Mouse (Mus musculus): ENCODE data around the gene Atf2. TPM values are rescaled to one million over a fixed set of nuclear protein-coding genes. Genes with fewer than 3 reads are reported as not detected.

Gene Atf2
- 90.8 and 92.3 TPM in 2 replicates for polyA plus RNA-seq (2016; fragmentation: Nextera tagmentation; extraction: Ambion mirVana)

DNA sequence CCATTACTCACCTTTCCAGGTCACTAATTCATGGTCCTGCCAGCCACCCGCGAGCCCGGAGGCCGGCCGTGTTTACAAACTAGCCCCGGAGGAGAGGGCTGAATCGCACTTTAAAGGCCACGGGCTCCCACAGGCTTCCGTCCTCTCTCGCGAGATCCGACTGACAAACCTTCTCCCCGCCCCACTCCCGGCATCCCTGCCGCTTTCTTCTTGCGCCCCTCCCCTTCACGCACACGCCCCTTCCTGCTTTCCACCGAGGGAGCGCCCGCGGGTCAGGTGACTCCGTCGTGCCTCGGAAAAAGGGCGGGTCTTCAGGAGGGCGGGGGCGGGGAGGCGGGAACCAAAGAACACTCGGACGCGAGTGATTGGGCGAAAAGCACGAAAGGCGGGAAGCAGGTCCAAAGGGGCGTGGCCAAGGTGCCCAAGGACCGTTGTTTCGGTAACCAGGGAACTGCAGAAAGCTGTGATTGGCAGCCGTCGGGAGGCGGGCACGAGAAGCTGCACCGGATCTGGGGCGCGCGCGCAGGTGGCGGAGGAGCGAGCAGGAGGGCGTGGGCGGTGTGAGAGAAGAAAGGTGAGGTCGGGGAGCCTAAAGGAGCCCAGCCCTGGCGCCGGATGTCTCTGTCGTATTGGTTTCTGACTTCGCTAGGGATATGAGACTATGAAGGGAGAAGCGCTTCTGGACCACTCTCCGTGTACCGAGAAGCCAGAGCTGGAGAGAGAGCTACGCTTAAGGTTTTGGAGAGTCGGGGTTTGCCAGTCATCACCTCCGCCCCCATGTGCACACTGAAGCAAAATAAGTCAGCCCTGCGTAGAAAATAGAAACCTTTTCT, at the start of gene Atf2:
Atf2 (minus strand) TSS at position 176 of the 833 bp plus-strand sequence.
- peak; percentile 97 for ATAC-seq (ENCODE audit: insufficient number of reproducible peaks, insufficient read depth, low FRiP score, low TSS enrichment, low read depth)
- Histone ChIP-seq H3K27ac (peak within 1 kb of the TSS; percentile 91), H3K4me1 (replicated peaks) (peaks cover 6% of the 10 kb centered on the region; the same call in 1 of the 2 replicates), H3K9ac (replicated peaks) (peak within 1 kb of the TSS; percentile 94), H3K4me2 (peak within 1 kb of the TSS; percentile 78), H3K36me3 (peaks cover 8% of the 10 kb centered on the region), H3K27me3 (no peaks in the 10 kb centered on the region), H3K9me3 (no peaks in the 10 kb centered on the region), H3K4me3 (replicated peaks) (peak within 1 kb of the TSS; percentile 90)
- under 1% methylated on average over 63 of the region's 63 CpGs for WGBS

DNA sequence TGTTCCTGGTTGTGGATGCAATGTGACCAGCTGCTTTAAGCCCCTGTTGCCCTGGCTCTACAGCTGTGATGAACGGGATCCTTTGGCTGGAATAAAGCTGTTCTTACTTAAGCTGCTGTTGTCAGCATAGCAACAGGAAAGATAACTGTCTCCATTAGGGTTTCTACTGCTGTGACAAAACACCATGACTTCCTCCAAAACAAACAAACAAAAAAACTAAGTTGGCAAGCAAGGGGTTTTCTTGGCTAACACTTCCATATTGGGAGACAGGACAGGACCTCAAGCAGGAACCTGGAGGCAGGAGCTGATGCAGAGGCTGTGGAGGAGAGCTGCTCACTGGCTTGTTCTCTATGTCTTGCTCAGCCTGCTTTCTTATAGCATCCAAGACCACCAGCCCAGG, 48.8 kb upstream of the Atf2 start:
- Histone ChIP-seq H3K27ac (no peak overlapping the region), H3K4me3 (replicated peaks) (no peak overlapping the region), H3K9me3 (no peaks in the 10 kb centered on the region), H3K9ac (replicated peaks) (no peak overlapping the region), H3K27me3 (no peaks in the 10 kb centered on the region), H3K4me1 (replicated peaks) (no peaks in the 10 kb centered on the region), H3K4me2 (no peak overlapping the region), H3K36me3 (no peaks in the 10 kb centered on the region)
- no peak for ATAC-seq (ENCODE audit: insufficient number of reproducible peaks, insufficient read depth, low FRiP score, low TSS enrichment, low read depth)
- 31% methylated on average over 1 of the region's 1 CpGs for WGBS

- 82% methylated on average over 7 of the region's 7 CpGs for WGBS
Measured at GRCm38 (mm10) chr2:73940471-73940870, 48.0 kb upstream of the Atf2 start.

GRCm38 (mm10) chr2:73938896-73939295, 46.5 kb upstream of the Atf2 start:
- Histone ChIP-seq H3K4me3 (replicated peaks) (no peak overlapping the region), H3K36me3 (no peaks in the 10 kb centered on the region), H3K9me3 (no peaks in the 10 kb centered on the region), H3K27ac (no peak overlapping the region), H3K4me1 (replicated peaks) (no peaks in the 10 kb centered on the region), H3K4me2 (no peak overlapping the region), H3K9ac (replicated peaks) (no peak overlapping the region), H3K27me3 (no peaks in the 10 kb centered on the region)
- no peak for ATAC-seq (ENCODE audit: insufficient number of reproducible peaks, insufficient read depth, low FRiP score, low TSS enrichment, low read depth)
- WGBS = 82% methylated on average over 2 of the region's 2 CpGs

More at GRCm38 (mm10) chr2:73940471-73940870, 48.0 kb upstream of the Atf2 start:
- Histone ChIP-seq H3K27ac (no peak overlapping the region), H3K9me3 (no peaks in the 10 kb centered on the region), H3K36me3 (no peaks in the 10 kb centered on the region), H3K4me3 (replicated peaks) (no peak overlapping the region), H3K27me3 (no peaks in the 10 kb centered on the region), H3K4me2 (no peak overlapping the region), H3K9ac (replicated peaks) (no peak overlapping the region), H3K4me1 (replicated peaks) (no peaks in the 10 kb centered on the region)
- no peak for ATAC-seq (ENCODE audit: insufficient number of reproducible peaks, insufficient read depth, low FRiP score, low TSS enrichment, low read depth)

- no peaks in the 10 kb centered on the region for H3K4me1 ChIP-seq (replicated peaks)
- WGBS = 89% methylated on average over 8 of the region's 8 CpGs
- 0 out of 2 replicates have a peak, but pooled peaks cover 7% of the 10 kb centered on the region for H3K9me3 ChIP-seq
- no peaks in the 10 kb centered on the region for H3K36me3 ChIP-seq
- no peak overlapping the region for H3K4me2 ChIP-seq
- no peaks in the 10 kb centered on the region for H3K27me3 ChIP-seq
- no peak overlapping the region for H3K9ac ChIP-seq (replicated peaks)
- H3K27ac ChIP-seq = no peak overlapping the region
- no peak overlapping the region for H3K4me3 ChIP-seq (replicated peaks)
- ATAC-seq (ENCODE audit: insufficient number of reproducible peaks, insufficient read depth, low FRiP score, low TSS enrichment, low read depth) = no peak
Measured at GRCm38 (mm10) chr2:73932676-73933313, 40.4 kb upstream of the Atf2 start.

GRCm38 (mm10) chr2:73927711-73928110, 35.3 kb upstream of the Atf2 start:
- Histone ChIP-seq H3K4me3 (replicated peaks) (no peak overlapping the region), H3K9me3 (0 out of 2 replicates have a peak, but pooled peaks cover 7% of the 10 kb centered on the region), H3K9ac (replicated peaks) (no peak overlapping the region), H3K36me3 (no peaks in the 10 kb centered on the region), H3K27ac (no peak overlapping the region), H3K4me1 (replicated peaks) (0 out of 2 replicates have a peak, but pooled peaks cover 3% of the 10 kb centered on the region), H3K4me2 (no peak overlapping the region), H3K27me3 (no peaks in the 10 kb centered on the region)
- no peak for ATAC-seq (ENCODE audit: insufficient number of reproducible peaks, insufficient read depth, low FRiP score, low TSS enrichment, low read depth)

GRCm38 (mm10) chr2:73925539-73925938, 33.1 kb upstream of the Atf2 start:
- H3K9me3 ChIP-seq = 0 out of 2 replicates have a peak, but pooled peaks cover 7% of the 10 kb centered on the region
- 63% methylated on average over 3 of the region's 3 CpGs for WGBS
- no peak overlapping the region for H3K9ac ChIP-seq (replicated peaks)
- no peak overlapping the region for H3K4me3 ChIP-seq (replicated peaks)
- H3K36me3 ChIP-seq = no peaks in the 10 kb centered on the region
- no peaks in the 10 kb centered on the region for H3K27me3 ChIP-seq
- 0 out of 2 replicates have a peak, but pooled peaks cover 3% of the 10 kb centered on the region for H3K4me1 ChIP-seq (replicated peaks)
- no peak overlapping the region; the same call in 1 of the 2 replicates for H3K27ac ChIP-seq
- H3K4me2 ChIP-seq = no peak overlapping the region
- no peak for ATAC-seq (ENCODE audit: insufficient number of reproducible peaks, insufficient read depth, low FRiP score, low TSS enrichment, low read depth)

DNA sequence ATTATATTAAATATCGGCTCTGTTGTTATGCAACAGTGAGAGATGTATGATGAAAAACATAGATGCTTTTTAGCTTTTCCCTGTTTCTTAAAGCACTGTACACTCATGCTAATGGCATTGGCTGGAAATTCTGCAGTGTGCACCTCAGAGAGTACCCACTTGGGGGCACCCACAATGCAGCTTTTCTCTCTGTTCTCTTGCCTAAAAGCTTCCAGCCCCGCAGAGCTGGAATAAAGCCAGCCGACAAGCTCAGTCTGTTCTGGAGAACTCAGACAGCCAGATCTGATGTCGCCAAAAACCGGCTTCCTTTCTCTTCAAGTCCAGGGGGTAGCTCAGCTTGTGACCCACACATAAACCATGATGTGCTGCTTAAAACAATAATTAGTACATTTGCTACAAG, 32.6 kb upstream of the Atf2 start:
- no peak overlapping the region for H3K9ac ChIP-seq (replicated peaks)
- peak; percentile 59; the same call in 1 of the 2 replicates for ATAC-seq (ENCODE audit: insufficient number of reproducible peaks, insufficient read depth, low FRiP score, low TSS enrichment, low read depth)

DNA sequence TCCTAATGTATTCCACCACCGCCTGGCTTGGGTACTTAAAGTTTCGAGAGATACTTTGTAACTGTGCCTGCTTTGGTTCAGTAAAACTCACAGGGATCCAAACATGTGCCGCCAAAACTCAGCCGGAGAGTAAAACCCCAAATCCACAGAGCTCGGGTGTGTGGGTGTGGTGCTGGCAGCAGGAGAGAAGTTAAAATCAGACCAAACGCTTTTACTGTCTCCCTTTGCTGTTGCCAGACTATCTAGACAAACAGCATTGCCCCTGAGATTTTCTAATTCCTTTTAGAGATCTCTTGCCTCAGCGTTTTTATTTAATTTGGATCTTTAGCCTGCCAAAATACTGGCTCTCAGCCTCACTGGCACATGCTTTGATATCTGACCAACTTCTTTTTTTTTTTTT, 27.2 kb upstream of the Atf2 start:
- H3K4me2 ChIP-seq = no peak overlapping the region
- H3K27ac ChIP-seq = no peak overlapping the region
- H3K4me1 ChIP-seq (replicated peaks) = no peaks in the 10 kb centered on the region
- no peak for ATAC-seq (ENCODE audit: insufficient number of reproducible peaks, insufficient read depth, low FRiP score, low TSS enrichment, low read depth)
- no peaks in the 10 kb centered on the region for H3K9me3 ChIP-seq
- no peak overlapping the region for H3K9ac ChIP-seq (replicated peaks)
- H3K27me3 ChIP-seq = peaks cover 2% of the 10 kb centered on the region; the same call in 1 of the 2 replicates
- no peak overlapping the region for H3K4me3 ChIP-seq (replicated peaks)
- H3K36me3 ChIP-seq = no peaks in the 10 kb centered on the region
- 65% methylated on average over 7 of the region's 7 CpGs for WGBS

More for the DNA sequence above, 32.6 kb upstream of the Atf2 start:
- Histone ChIP-seq H3K9me3 (0 out of 2 replicates have a peak, but pooled peaks cover 6% of the 10 kb centered on the region), H3K27me3 (no peaks in the 10 kb centered on the region; the same call in 1 of the 2 replicates), H3K4me1 (replicated peaks) (0 out of 2 replicates have a peak, but pooled peaks cover 3% of the 10 kb centered on the region), H3K27ac (no peak overlapping the region), H3K36me3 (no peaks in the 10 kb centered on the region), H3K4me2 (no peak overlapping the region), H3K4me3 (replicated peaks) (no peak overlapping the region)
- 19% methylated on average over 5 of the region's 5 CpGs for WGBS

GRCm38 (mm10) chr2:73912264-73912663, 19.8 kb upstream of the Atf2 start:
- Histone ChIP-seq H3K4me1 (replicated peaks) (peaks cover 11% of the 10 kb centered on the region), H3K4me2 (no peak overlapping the region), H3K9me3 (no peaks in the 10 kb centered on the region), H3K27me3 (0 out of 2 replicates have a peak, but pooled peaks cover 2% of the 10 kb centered on the region), H3K27ac (no peak overlapping the region), H3K36me3 (peaks cover 24% of the 10 kb centered on the region), H3K9ac (replicated peaks) (no peak overlapping the region), H3K4me3 (replicated peaks) (no peak overlapping the region)
- ATAC-seq (ENCODE audit: insufficient number of reproducible peaks, insufficient read depth, low FRiP score, low TSS enrichment, low read depth) = no peak
- 77% methylated on average over 3 of the region's 3 CpGs for WGBS

- Histone ChIP-seq H3K27ac (peak within 1 kb of the TSS; percentile 93), H3K4me3 (replicated peaks) (peak within 1 kb of the TSS; percentile 98)
- WGBS = under 1% methylated on average over 38 of the region's 38 CpGs
Measured at GRCm38 (mm10) chr2:73911175-73911700, 18.8 kb upstream of the Atf2 start, which contains the start of gene Atp5g3. TSS of gene Atp5g3 (minus strand) at chr2:73911326.

More at GRCm38 (mm10) chr2:73911175-73911700, 18.8 kb upstream of the Atf2 start, which contains the start of gene Atp5g3:
- no peaks in the 10 kb centered on the region for H3K9me3 ChIP-seq
- peaks cover 33% of the 10 kb centered on the region for H3K36me3 ChIP-seq
- H3K9ac ChIP-seq (replicated peaks) = peak within 1 kb of the TSS; percentile 99
- peaks cover 11% of the 10 kb centered on the region for H3K4me1 ChIP-seq (replicated peaks)
- ATAC-seq (ENCODE audit: insufficient number of reproducible peaks, insufficient read depth, low FRiP score, low TSS enrichment, low read depth) = peak; percentile 88
- 0 out of 2 replicates have a peak, but pooled peaks cover 2% of the 10 kb centered on the region for H3K27me3 ChIP-seq
- peak within 1 kb of the TSS; percentile 75 for H3K4me2 ChIP-seq
